Mouse (Mus musculus): ENCODE results near the gene Neurog2.
A peak's percentile ranks its signal among the peaks of the same experiment; 100 is the strongest.

Gene Neurog2

DNA sequence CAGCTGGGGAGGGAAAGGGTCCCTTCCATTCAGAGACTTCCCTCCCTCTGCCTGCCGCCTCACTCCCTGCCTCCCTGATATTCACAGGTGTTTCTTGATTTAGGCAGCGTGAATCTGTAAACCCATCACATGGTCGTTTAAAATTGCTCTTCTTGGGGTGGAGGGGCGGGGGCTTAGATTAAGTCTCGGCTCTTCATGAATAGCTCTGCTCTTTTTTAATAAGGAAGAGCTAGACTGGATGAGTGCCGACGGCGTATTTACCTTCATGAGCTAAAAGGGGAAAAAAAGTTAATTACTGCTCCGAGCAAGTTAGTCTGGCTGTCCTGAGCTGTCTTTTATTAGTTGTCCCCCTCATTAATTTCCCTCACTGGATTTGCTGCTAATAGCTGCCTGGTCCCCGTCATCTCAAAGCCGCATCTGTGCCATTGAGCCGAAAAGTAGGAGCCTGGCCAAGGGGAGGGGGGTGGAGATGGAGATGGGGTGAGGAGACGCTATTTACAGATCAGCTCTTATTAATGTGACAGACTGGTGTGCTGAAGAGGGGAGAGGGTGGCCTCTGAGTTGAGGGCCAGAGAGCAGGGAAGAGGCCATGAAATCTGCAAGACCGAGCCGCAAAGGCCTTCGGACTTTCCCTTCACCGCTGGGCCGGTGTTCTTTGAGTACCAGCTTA, 13.4 kb downstream of the Neurog2 start:
- DNase-seq (ENCODE audit: low read depth), result no peak

DNA sequence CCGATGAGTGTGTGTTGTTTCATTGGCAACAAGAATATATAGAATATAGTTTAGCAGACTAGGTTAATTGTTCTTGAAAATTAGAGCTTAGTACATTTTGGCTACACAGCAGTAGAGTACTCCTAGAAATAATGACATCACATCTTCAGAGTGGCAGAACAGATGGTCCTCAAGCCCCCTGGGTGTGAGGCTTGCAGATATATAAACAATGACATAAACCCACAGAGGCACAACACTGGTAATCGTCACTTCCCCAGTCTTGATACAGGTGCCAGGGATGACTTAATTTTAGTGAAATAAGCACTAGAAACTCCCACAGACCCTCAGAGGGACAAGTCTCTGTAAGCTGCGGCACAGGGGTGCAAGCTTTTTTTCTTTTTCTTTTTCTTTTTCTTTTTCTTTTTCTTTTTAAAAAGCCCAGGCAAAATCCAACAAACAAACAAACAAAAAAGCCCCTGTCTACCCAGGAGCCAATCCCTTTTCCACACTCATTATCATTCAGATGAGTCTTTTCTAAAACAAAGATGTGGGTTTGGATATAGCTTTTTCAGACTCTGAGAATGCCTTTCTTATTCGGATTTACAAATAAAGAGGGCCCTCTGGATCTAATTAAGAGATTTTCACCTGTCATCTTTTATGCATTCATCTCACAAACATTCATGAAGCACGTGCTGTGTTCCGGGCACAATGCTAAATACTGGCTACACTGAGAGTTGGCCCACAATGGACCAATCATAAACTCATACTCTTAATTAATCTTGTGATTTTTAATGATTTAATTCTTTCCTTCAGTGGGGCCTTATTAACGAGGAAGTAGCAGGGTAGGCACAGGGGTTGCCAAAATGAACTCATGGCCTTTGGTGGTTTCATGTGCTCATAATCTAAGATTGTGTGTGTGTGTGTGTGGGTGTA, 19.1 kb downstream of the Neurog2 start:
- DNase-seq (ENCODE audit: low read depth), result peak; percentile 14

DNA sequence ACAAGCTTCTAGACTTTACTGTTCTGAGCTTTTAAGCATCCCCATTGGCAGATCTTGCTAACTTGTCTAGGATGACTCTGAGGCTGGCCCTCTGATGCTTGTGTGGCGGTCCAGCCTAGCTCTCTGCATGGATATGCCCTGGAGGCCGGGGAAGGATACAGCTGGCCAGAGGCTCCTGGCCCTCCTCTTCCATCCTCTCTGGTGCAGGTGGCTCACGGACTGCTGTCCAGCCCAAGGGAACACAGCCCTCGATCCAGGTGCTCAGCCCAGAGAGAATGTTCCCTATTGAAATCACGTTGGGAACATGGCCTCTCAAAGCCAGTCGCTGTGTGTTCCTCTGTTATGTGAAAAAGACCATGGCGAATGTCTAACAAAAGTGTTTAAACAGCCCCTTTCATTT, 27.8 kb downstream of the Neurog2 start:
- DNase-seq (ENCODE audit: low read depth), result no peak

DNA sequence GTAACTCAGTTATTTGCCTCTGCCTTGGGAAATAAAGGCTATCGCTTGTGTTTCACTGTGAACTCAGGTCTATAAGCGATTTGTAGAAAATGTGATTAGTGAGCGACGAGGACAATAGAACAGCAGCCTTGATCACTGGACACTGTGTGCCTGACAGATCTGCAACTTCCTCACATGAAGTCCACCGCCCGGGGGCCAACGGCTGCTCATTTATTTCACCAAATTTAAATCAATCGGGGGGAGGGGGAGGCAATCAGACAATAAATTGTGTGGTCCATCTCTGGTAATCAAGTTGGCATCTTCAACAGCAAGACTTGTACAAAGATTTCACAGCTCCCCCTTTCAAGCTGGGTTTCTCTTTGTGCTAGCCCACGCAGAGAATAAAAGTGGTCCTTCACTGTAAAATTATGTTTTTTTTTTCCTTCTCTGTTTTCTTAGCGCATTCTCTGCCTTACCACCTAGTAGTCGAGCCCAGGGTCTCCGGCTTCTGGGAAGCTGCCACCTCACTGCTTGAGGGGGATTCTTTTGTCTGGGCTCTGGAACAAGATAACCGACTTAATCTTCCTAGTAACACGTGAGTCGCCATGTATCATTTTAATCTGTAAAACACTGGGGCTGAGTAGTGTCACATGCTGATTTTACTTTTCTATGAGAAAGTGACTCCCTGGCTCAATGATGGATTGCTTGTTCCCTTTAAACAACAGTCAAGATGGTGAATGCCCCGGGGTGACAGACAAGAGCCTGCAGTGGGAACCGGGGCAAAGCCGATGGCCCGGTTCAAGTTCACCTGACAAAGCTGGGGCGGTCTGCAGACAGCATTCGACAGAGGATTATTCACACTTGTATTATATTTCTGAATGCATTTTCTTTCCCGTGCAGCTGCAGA, 29.0 kb downstream of the Neurog2 start:
- no peak for DNase-seq (ENCODE audit: low read depth)

DNA sequence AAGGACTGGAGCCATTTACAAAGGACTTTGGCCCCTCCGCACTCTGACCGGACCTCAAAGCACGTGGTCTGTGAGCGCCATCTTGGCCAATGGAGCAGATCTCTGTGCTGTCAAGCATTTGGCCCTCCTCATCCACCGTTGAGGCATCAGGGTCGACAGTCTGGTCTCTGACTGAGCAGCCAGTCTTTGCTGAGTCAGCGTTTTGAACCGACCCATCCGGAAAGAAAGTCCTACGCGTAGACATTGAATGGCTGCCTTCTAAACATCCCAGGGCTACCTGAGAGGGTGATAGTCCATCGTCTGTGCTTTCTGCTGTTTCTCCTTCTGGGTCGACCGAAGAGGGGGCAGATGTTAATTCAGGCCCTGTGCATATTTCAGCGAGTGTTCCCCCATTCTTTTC, 46.8 kb downstream of the Neurog2 start:
- DNase-seq (ENCODE audit: low read depth), result no peak

Data from NIH3T3 (cell line).